8 mouse cellular contexts compared by ENCODE assay signal in genomic region chr8:94532000-94532399, GRCm38 (mm10). TPM values are rescaled to one million over a fixed set of nuclear protein-coding genes. Genes with fewer than 3 reads are reported as not detected.
DNase-seq lines count a peak whose midpoint lies in the region; ATAC-seq lines count a peak whose summit lies in the region.

No protein-coding gene starts in this region.

- no peak overlapping the region for H3K27ac ChIP-seq in heart, embryonic 11.5 days (ENCODE audit: low read depth, low read length)
- no peak overlapping the region for H3K27ac ChIP-seq in hindbrain, embryonic 11.5 days (ENCODE audit: low read depth, low read length)
- H3K27ac ChIP-seq in midbrain, embryonic 14.5 days (replicated peaks; ENCODE audit: low read depth, low read length): no peak overlapping the region

- no peak for DNase-seq in heart, postnatal 4 days
- peak; percentile 39 for DNase-seq in ZHBTc4 (ENCODE audit: low read depth, low spot score)
- DNase-seq in hindbrain, embryonic 11.5 days (ENCODE audit: low spot score): peak; percentile 46
- DNase-seq in midbrain, embryonic 14.5 days: peak; percentile 49
- no peak for DNase-seq in c-Kit-positive CD71-positive TER-119-positive erythroid progenitor cells, embryonic 14.5 days (ENCODE audit: low spot score)
- no peak for DNase-seq in right cerebral cortex, adult 18-20 months
- DNase-seq in gastrocnemius, postnatal 25 days: no peak

- peaks cover 3% of the 10 kb centered on the region; the same call in 1 of the 2 replicates for H3K4me1 ChIP-seq in heart, embryonic 11.5 days (ENCODE audit: control insufficient read depth, insufficient read depth, low read length)
- H3K4me1 ChIP-seq in hindbrain, embryonic 11.5 days (replicated peaks; ENCODE audit: control insufficient read depth, insufficient read depth, low read length): no peaks in the 10 kb centered on the region
- H3K4me1 ChIP-seq in midbrain, embryonic 14.5 days (ENCODE audit: control insufficient read depth, insufficient read depth, low read length): peaks cover 13% of the 10 kb centered on the region; the same call in 1 of the 2 replicates

- no peaks in the 10 kb centered on the region for H3K36me3 ChIP-seq in heart, embryonic 11.5 days (ENCODE audit: control insufficient read depth, insufficient read depth, low read length)
- no peaks in the 10 kb centered on the region for H3K36me3 ChIP-seq in hindbrain, embryonic 11.5 days (ENCODE audit: control insufficient read depth, insufficient read depth, low read length)
- no peaks in the 10 kb centered on the region for H3K36me3 ChIP-seq in midbrain, embryonic 14.5 days (ENCODE audit: control insufficient read depth, insufficient read depth, low read length)

- peaks cover 38% of the 10 kb centered on the region for H3K27me3 ChIP-seq in heart, embryonic 11.5 days (ENCODE audit: control insufficient read depth, insufficient read depth, low read length)
- H3K27me3 ChIP-seq in hindbrain, embryonic 11.5 days (ENCODE audit: control insufficient read depth, insufficient read depth, low read length): peaks cover 19% of the 10 kb centered on the region
- peaks cover 25% of the 10 kb centered on the region for H3K27me3 ChIP-seq in midbrain, embryonic 14.5 days (ENCODE audit: control insufficient read depth, insufficient read depth, low read length)

- H3K9me3 ChIP-seq in heart, embryonic 11.5 days (replicated peaks; ENCODE audit: control insufficient read depth, low read length): no peaks in the 10 kb centered on the region
- no peaks in the 10 kb centered on the region for H3K9me3 ChIP-seq in hindbrain, embryonic 11.5 days (ENCODE audit: control insufficient read depth, low read length)
- H3K9me3 ChIP-seq in midbrain, embryonic 14.5 days (ENCODE audit: control insufficient read depth, low read length): no peaks in the 10 kb centered on the region

- peak overlapping the region; percentile 72; the same call in 1 of the 2 replicates for H3K9ac ChIP-seq in heart, embryonic 11.5 days (ENCODE audit: low read depth, low read length)
- no peak overlapping the region for H3K9ac ChIP-seq in hindbrain, embryonic 11.5 days (ENCODE audit: low read depth, low read length)
- H3K9ac ChIP-seq in midbrain, embryonic 14.5 days (replicated peaks; ENCODE audit: low read length): peak overlapping the region; percentile 16; the same call in 1 of the 2 replicates

- 1% methylated on average over 8 of the region's 8 CpGs for WGBS in heart, embryonic 11.5 days (ENCODE audit: insufficient replicate concordance)
- 2% methylated on average over 8 of the region's 8 CpGs for WGBS in hindbrain, embryonic 11.5 days
- WGBS in midbrain, embryonic 14.5 days: 0% methylated on average over 8 of the region's 8 CpGs

- no peak for ATAC-seq in heart, embryonic 11.5 days (replicated peaks; ENCODE audit: insufficient number of reproducible peaks, low FRiP score, low TSS enrichment)
- no peak for ATAC-seq in hindbrain, embryonic 11.5 days (ENCODE audit: low FRiP score)
- no peak for ATAC-seq in midbrain, embryonic 14.5 days (ENCODE audit: low FRiP score, low TSS enrichment)

- peak overlapping the region; percentile 98 for H3K4me2 ChIP-seq in heart, embryonic 11.5 days
- peak overlapping the region; percentile 95 for H3K4me2 ChIP-seq in hindbrain, embryonic 11.5 days (replicated peaks; ENCODE audit: low read depth, low read length)
- H3K4me2 ChIP-seq in midbrain, embryonic 14.5 days (ENCODE audit: low read length): peak overlapping the region; percentile 90

- peak overlapping the region; percentile 65 for H3K4me3 ChIP-seq in heart, embryonic 11.5 days (ENCODE audit: low read depth, low read length)
- no peak overlapping the region for H3K4me3 ChIP-seq in hindbrain, embryonic 11.5 days (ENCODE audit: low read depth, low read length)
- H3K4me3 ChIP-seq in midbrain, embryonic 14.5 days (replicated peaks; ENCODE audit: low read depth, low read length): peak overlapping the region; percentile 54

RNA-seq across cellular contexts. Expression of gene Cpne2, which starts 0.8 kb away (rescaled TPM):
- polyA plus RNA-seq in heart, embryonic 11.5 days (2014; fragmentation: Nextera tagmentation; extraction: Ambion mirVana): 7.6 and 8.1 TPM in 2 replicates
- total RNA-seq in heart, postnatal 4 days (2021): 1 to 10 TPM; 7.0 to 9.6 TPM
- polyA plus RNA-seq in hindbrain, embryonic 11.5 days (2014; fragmentation: Nextera tagmentation; extraction: Ambion mirVana): 9.8 and 10.1 TPM in 2 replicates
- polyA plus RNA-seq in midbrain, embryonic 14.5 days (2014; fragmentation: Nextera tagmentation; extraction: Ambion mirVana): 11.5 and 14.1 TPM in 2 replicates
- 1 to 10 TPM; 5.1 to 9.8 TPM for total RNA-seq in gastrocnemius, postnatal 25 days (2021)

Comparison
In these comparisons a context has a peak if more than half of its experiments do, and no peak if none do; other contexts are left out.
1. DNase-seq: peak in ZHBTc4 (single experiment), hindbrain, embryonic 11.5 days (single experiment) and midbrain, embryonic 14.5 days (single experiment); none in heart, postnatal 4 days (single experiment), c-Kit-positive CD71-positive TER-119-positive erythroid progenitor cells, embryonic 14.5 days (single experiment), right cerebral cortex, adult 18-20 months (single experiment) and gastrocnemius, postnatal 25 days (single experiment).
2. Peak in every context shown above with its lines, with median percentiles within 50 percentile points of each other: H3K4me2 ChIP-seq.